Mouse (Mus musculus): ENCODE data around the gene D630045J12Rik.
A peak's percentile ranks its signal among the peaks of the same experiment; 100 is the strongest.

The D630045J12Rik gene

DNA sequence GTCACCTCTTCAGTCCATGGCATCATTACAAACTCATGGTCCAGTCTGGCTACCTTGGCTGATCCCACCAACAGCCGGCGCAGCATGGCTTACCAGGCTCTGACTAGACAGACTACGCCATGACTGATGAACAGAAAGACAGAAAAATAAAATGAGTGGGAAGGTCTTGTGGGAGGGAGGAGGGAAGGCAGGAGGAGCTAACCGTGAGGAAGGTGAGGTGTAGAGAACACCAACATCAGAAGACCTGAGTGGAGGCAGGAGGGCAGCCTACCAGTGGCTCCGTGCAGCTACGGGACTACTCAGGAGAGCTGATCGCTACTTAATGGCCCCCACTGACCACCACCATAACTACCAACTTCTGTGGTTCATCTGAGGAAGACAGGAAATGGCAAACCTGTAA, 60.9 kb downstream of the D630045J12Rik start:
- no peak for DNase-seq (ENCODE audit: low spot score)

DNA sequence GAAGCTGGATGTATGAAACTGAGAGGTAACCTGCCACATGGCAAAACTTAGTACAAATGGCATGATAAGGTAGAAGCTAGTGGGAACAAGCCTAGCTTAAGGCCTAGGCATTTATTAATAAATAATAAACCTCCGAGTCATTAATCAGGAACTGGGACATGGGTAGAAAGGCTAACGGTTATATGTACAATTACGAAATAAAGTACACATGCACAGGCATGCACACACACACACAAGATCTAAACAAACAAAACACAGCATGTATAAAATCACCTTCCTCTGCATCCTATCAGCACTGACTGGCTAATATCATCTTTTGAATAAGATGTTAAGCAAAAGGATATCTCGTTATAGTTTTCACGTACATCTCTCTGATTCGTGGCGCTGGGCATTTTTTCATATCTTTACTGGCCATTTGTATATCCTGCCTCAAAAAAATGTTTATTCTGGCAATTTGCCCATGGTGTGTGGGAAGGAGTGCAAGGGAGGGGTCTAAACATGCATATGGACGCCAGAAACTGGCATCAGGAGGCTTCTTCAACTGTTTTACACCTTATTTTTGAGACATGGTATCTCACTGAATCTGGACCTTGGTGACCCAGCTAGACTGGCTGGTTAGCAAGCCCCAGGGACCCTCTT, 67.4 kb downstream of the D630045J12Rik start:
- DNase-seq (ENCODE audit: low spot score) = no peak

DNA sequence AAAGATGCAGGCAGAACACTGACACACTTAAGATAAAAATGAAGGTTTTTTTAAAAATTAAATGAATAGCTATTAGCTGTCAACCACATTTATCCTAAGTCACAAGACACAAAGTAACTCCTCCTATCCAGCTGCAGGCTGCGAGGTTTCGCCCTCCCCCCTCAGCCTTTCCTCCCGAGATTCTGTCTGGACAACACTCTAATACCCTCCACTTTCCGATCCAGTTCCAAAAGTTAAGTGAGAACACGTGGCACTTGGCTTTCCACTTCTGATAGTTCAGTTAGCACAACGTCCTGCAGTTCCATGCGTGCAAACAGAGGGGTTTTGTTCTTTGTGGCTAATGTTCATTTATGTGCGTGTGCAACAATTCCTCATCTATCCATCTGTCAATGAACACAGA, 69.0 kb downstream of the D630045J12Rik start:
- no peak for DNase-seq (ENCODE audit: low spot score)

DNA sequence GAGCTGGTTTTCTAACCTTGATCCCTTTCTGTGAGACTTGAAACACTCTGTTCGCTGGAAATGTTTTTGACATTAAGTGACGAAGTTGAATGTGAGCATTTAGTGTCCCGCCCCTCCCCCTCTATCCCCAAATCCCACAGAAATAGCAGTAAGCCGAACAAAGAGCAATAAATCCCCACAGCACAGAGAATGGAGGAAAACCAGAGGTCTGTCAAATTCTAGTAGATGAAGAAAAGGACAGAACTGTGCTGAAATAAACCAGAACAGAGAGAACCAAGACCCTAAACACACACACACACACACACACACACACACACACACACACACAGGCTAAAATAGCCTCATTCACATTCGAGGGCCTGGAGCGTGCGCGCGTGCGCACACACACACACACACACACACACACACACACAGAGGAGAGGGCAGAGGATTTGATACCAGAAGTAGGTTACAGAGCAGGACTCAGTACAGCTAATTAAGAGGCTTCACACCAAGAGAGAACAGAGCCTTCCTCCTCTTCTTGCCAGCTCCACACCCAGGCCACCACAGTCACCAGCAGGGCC, 72.0 kb downstream of the D630045J12Rik start:
- no peak for DNase-seq (ENCODE audit: low spot score)

DNA sequence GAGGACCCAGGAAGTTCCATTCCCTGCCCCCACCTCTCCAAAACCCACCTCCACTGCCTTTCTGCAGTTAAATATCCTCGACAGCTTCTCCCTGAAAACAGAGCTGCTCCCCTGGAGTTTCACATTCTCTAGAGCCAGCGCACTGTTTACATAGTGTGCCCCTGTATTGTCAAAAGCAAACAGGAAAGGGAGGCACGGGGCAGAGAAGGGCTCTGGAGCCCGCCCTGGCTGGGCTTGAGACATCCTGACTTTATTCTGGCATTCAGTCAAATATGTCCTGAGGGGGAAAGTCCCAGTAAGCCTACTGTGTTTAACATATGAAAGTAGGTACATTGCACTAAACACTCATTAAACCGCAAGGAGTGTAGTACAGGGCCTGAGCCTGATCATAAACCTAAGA, 73.1 kb downstream of the D630045J12Rik start:
- DNase-seq (ENCODE audit: low spot score) = no peak

DNA sequence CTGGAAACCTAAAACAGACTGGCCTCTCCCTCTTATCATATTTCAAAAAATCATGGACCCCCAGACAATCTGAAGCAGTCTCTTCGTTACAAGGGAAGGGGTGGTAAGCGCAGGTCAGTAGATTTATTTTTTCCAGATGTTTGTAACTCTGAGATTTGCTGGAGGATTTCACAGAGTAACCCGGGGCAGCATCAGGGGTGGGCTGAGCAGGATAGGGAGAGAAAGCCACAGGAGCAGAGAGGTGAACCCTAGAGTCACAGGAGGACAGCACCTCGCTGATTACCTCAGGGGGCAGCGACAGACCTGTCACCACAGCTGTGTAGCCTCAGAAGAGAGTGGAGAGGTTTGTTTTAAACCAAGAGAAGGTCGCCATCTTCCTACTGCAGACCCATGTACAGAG, 88.4 kb downstream of the D630045J12Rik start:
- DNase-seq (ENCODE audit: low spot score) = no peak

DNA sequence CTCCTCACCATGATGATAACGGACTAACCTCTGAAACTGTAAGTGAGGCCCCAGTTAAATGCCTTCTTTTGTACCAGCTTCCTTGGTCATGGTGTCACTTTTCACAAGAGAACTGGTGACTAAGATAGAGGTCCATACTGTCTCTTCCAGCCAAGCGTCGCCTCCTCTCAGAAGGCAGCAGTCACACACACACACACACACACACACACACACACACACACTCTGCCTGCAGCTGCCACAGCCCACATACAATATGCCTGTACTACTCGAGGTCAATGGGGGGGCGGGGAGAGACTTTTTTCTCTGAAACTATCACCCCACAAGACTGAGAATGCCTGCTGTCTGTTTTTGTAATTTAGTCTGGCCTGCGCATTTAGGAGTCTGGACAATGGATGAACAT, 89.1 kb downstream of the D630045J12Rik start:
- no peak for DNase-seq (ENCODE audit: low spot score)

DNA sequence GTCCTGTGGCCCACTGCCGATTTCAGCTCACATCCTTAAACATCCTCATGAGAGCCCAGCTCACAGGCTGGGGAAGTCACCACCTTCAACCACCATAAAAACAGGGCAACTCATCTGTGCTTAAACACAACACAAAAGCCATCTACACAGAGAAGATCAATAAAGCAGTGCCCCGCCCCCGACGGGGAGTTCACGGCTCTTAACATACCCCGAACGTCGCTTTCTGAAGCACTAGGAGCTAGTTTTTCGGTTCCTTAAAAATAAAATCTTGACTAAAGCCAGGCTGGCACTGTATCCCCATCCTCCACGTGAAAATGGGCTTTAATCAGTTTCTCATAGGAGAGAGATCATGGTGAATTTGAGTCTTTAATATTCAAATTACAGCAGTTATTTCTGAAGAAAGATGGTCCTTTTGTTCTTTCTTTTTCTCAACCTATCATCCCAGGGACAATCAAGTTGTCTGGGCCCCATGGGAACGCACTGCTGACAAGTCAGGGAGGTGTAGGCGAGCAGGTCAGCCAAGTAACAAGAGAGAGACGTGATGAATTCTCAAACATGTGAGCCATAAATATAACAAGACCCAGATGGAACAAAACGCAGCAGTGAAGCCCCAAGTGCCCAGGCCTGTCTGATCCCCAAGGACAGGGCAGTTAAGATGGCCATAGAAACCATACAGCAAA, 90.8 kb downstream of the D630045J12Rik start:
- no peak for DNase-seq (ENCODE audit: low spot score)

DNA sequence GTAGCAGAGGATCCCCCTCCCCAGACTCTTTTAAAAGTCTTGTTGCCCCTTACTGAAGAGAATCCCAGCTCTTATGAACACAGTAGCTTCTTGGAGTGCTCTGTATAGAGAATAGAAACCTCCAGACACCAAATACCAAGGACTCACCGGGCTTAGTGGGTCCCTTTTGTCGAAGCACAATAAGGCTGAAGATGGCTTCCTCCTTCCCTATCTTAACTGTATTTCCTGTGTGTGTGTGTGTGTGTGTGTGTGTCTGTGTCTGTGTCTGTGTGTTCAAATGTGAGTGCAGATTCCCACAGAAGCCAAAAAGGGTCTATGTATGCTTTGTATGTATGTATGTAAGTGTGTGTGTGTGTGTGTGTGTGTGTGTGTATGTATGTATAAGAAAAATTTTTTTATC, 93.3 kb downstream of the D630045J12Rik start:
- no peak for DNase-seq (ENCODE audit: low spot score)

DNA sequence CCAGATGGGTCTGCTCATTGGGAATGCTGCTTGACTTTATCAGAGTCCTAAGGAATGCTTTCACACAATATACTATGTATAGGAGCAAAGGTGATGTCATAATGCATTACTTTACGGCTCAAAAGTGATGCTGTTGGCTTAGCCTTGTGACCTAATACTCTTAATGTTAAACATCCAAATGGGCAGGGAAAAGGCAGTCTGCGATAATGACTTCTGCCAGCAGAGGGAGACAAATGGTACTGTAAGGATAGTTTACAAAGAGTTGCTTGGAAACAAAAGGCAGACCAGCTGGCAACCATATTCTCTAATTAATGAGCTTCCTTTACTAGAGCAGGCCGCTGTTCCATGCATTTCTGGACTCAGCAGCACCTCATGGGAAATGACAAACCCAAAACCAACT, 93.7 kb downstream of the D630045J12Rik start:
- peak; percentile 80 for DNase-seq (ENCODE audit: low spot score)

DNA sequence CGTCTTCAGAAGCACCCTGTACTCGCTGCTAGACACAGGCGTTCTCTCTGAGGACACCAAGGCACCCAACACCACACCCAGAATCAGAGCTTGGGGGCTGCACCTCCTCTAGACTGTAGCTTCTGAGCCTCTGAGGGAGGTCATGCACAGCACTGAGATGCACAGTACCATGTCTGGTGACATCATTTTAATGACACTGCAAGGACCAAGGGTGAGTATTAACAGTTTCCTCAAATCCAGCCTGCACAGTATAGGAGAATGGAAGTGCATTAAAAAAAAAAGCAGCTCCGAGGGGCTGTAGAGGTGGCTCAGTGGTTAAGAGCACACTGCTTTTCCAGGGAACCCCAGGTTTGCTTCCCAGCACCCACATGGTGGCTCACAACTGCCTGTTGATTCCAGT, 94.2 kb downstream of the D630045J12Rik start:
- DNase-seq (ENCODE audit: low spot score) = no peak

DNA sequence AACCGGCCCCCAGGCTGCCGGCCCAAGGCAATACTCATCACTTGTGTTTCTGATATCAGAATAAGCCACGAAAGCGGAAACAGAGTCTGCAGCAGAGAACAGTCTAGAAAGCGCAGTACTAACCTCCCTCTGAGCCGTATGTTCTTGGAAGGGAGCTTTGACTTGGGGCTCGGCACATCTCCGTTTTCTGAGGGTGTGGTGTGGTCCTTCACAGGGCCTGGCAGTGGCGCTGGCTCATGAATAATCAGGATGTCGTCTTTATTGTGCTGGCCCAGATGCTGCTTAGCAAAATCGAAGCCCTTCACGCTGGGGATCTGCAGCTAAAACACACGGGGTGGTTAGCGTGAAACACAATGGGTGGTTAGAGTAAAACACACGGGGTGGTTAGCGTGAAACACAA, 95.9 kb downstream of the D630045J12Rik start:
- DNase-seq (ENCODE audit: low spot score) = no peak

DNA sequence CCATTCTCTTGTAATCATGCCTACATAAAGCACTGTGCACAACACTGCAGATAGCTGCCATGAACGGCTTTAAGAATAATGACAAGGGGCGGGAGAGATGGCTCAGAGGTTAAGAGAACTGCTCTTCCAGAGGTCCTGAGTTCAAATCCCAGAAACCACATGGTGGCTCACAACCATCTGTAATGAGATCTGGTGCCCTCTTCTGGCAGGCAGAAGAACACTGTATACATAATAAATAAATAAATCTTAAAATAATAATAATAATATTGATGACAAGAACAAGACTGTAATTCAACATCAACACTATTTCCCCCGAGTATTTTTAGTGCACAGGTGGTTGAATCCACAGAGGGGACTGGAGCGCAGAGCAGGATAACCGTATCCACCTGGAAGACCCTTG, 97.6 kb downstream of the D630045J12Rik start:
- no peak for DNase-seq (ENCODE audit: low spot score)

DNA sequence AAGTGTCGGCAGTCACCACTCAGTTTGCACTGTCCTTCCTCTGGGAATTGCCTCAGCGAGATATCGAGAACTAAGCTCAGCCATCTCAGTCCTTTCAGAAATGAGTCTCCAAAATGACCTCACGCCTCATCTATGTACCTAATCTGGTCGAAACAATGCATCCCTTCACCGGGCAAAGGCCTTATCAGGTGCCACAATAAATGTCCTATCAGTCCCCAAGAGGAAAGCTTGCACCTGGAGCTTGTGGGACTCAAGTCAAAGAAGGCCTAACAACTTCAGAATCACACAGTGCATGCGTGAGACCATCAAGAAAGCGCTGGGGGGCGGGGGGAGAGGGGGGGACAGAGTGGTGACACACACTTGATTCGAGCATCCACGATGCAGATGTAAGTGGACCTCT, 101.5 kb downstream of the D630045J12Rik start:
- DNase-seq (ENCODE audit: low spot score) = no peak

DNA sequence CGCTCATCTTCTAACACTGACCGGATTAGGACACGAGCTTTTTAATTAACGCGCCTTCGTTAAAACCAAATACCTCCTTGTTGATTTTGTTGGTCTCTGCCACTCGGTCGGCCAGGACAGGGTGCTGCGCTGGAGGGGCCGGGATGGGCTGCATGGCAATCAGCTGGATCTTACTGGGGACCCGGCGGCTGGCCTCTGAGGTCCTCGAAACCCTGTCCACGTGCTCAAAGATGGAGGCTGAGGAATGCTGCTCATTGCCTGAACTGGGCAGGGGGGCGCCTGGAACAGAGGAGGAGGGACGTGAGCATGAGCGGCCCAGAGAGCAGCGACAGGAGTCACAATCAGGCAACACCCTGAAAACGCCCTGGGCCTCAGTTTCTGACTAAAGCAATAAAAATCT, 104.3 kb downstream of the D630045J12Rik start:
- no peak for DNase-seq (ENCODE audit: low spot score)

DNA sequence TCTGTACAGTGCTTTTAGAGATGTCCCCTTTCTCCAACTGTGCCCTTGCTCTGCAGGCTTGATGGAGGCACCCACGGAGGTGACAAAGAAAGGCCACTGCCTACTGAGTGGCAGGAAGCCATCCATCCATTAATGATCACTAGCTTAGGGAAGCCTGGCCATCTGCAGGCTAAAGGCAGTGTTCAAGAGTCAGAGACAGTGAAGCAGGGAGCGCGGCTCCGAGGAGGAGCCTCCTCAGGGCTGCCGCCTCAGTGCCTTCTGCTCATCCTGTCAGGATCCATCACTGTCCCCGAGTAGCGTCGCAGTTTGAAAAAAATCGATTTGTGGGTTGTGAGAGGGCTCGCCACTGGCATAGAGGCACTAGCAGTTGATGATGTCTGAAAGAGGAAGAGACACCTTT, 105.2 kb downstream of the D630045J12Rik start:
- no peak for DNase-seq (ENCODE audit: low spot score)

DNA sequence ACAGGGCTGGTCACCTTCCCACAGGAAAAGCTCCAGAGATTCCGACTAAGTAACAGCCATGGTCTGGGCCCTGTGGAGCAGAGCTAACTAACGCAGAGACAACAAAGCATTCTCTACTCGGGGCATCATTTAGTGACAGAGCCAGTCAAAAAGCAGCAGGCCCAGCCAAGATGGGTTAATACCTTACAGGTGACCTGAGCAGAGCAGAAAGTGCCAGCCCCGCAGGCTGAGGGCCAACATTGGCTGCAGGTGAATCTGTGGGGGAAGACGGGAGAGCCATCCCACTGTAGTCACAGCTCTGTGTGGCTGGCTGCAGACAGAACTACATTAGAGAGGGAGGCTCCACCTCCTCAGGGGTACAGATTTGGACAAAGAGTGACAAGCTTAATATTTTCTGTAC, 106.5 kb downstream of the D630045J12Rik start:
- DNase-seq (ENCODE audit: low spot score) = no peak

DNA sequence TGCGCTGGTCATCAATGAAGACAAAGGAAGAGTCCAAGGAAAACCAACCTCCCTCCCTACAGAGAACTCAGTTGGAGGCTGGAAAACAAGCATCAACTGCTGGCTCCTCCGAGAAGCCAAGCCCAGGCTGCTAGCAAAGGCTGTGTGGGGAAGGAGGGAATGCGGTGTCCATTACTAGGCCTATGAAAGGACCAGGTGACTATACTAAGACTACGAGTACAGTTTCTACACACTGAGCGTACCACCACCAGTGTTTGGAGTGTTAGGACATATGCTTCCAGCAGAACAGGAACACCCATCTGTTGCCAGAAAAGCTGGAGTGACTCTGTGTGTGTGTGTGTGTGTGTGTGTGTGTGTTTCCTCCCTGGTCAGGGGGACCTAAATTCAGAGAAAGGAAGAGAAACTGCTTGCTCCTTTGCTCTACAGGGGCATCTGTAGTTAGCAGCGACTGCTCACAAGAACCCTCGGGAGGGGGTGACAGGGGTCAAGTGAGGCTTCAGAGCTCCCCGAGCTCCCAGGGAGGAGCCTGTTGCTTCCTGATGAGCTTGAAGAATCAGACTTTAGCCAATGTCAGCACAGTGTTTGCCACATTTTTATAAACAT, 108.2 kb downstream of the D630045J12Rik start:
- DNase-seq (ENCODE audit: low spot score) = no peak

DNA sequence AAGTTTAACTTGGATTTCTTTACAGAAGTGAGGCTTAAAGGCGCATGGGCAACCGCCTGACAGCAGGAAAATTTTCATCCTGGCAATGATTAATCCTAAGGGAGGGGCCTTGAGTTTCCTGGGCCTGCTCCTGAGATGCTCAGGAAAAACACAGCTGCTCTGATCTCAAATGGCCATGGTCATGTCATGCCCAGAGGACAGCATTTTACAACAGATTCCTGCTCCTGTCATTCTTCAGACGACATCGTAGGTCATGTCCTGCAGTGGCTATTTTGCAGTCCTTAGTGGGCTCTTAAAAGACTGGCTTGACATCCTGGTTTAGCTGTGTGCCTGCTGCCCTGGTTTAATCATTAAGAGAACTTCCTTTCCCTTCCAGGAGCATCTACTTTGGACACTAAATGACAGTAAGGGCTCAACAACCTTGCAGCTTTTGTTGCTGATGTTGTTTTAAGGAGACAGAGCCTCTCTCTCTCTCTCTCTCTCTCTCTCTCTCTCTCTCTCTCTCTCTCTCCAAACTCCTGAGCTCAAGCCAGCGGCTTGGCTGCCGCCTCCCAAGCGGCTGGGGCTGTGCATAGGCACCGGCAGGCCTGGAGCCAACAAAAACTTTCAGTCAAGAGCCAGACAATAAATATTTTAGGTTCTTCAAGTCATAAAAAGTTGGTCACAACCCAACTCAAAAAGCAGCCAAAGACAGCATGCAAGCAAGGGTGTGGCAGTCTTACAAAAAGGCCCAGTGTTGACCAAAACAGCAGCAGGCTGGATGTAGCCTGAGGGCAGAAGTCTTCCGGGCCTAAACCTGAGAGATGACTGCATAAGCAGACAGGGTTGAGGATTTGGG, 109.4 kb downstream of the D630045J12Rik start:
- no peak for DNase-seq (ENCODE audit: low spot score)

DNA sequence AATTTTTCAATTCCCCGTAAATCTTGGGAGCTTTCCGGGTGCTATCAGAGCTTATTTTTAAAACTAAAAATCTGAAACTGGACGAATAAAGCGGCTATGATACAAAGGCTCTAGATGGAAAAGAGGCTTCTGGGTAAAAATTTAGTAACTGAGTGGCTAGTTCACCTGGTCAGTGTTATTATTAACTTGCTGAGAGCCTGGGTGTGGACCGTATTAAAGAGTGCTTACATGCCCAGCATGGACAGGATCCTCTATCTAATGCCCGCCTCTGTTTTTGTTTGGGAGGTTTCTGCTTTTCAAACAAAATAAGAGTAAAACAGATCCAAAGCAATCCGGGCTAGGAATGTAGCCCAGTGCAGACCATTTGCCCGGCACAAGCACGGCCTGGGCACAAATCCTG, 113.4 kb downstream of the D630045J12Rik start:
- no peak for DNase-seq (ENCODE audit: low spot score)

DNA sequence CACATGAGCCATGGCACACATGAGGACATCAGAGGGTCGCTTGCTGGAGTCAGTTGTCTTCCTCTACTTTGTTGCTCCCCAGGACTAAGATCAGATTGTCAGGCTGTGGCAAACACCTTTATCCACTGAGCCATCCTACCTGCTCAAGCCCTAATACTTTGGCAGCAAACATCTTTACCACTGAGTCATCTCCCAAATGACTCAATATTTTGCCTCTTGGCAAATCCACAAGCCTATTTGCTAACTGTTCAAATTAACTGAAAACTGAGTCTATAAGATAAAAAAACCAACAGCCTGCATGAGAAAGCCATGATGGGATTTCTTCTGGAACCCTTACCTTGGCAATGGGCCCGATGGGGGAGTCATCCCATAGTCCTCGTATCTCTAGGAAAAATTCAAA, 114.7 kb downstream of the D630045J12Rik start:
- DNase-seq (ENCODE audit: low spot score) = no peak

DNA sequence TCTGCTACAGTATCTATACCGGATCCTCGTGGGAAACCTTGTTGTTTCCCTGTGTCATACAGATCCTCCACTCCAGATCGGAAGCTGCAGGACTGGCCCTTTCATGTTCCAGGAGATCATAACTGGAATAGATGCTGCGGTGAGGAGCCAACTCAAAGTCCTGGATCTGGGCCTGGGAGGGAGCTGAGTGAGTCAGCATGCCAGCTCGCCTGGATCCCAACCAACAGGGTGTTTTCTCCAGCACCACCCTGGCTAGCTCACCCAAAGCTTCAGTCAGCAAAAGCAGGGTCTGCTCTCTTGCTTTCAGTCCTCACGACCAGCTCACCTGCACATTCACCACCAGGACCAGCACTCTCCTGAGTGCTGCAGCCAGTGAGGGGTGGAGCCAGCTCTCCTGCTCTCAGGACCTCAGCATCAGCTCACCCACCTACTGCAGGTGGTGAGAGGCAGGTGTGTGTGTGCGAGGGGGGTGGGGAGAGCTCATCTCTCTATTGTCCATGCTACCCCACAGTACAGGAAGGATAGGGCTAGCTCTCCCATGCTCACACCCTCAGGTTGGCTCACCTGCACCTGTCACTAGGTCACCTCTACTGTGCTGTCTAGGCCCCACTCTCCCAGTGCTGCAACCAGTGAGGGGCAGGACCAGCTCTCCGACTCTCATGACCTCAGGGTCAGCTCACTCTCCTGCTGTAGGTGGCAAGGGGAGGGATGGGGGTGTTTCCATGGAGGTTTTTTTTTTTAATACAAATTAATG, 118.8 kb downstream of the D630045J12Rik start:
- no peak for DNase-seq (ENCODE audit: low spot score)
